Mouse (Mus musculus) midbrain, embryonic 16.5 days (tissue): ENCODE results near the gene Doc2b. TPM values are rescaled to one million over a fixed set of nuclear protein-coding genes. Genes with fewer than 3 reads are reported as not detected.

Experiments used
- ATAC-seq: fragments of 200-750 bp; cut with Nextera tagmentation; 2 replicates; pipeline ENCODE4 v1.8.0; 2017; ENCODE audit warnings: moderate TSS enrichment
- H3K27ac ChIP-seq: fragments of 300-500 bp; sonication (generic); 2 replicates; pipeline ENCODE4 v1.5.1; 2014; ENCODE audit warnings: mild to moderate bottlenecking, low read length, mixed read lengths
- H3K27me3 ChIP-seq: fragments of 300-500 bp; sonication (generic); 2 replicates; pipeline ENCODE4 v1.6.1; 2014; ENCODE audit warnings: low read depth, low read length, mixed read lengths; ENCODE audit not compliant: control insufficient read depth, insufficient read depth
- H3K36me3 ChIP-seq: fragments of 300-500 bp; sonication (generic); 2 replicates; pipeline ENCODE4 v1.6.1; 2014; ENCODE audit warnings: mild to moderate bottlenecking, low read length, moderate library complexity, mixed read lengths; ENCODE audit not compliant: control insufficient read depth, insufficient read depth
- H3K4me1 ChIP-seq: fragments of 300-500 bp; sonication (generic); 2 replicates; pipeline ENCODE4 v1.6.1; 2014; ENCODE audit warnings: mild to moderate bottlenecking, low read length, mixed read lengths; ENCODE audit not compliant: control insufficient read depth, insufficient read depth
- H3K4me2 ChIP-seq: fragments of 300-500 bp; sonication (generic); 2 replicates; pipeline ENCODE4 v1.6.1; 2014; ENCODE audit warnings: mild to moderate bottlenecking, low read length, mixed read lengths
- H3K4me3 ChIP-seq: fragments of 300-500 bp; sonication (generic); 2 replicates; pipeline ENCODE4 v1.5.1; 2014; ENCODE audit warnings: low read depth, mild to moderate bottlenecking, low read length, moderate library complexity, mixed read lengths
- H3K9ac ChIP-seq: fragments of 300-500 bp; sonication (generic); 2 replicates; pipeline ENCODE4 v1.6.1; 2014; ENCODE audit warnings: low read depth, low read length, mixed read lengths
- H3K9me3 ChIP-seq: fragments of 300-500 bp; sonication (generic); replicated peaks from 2 replicates; pipeline ENCODE4 v1.6.1; 2014; ENCODE audit warnings: mild to moderate bottlenecking, low read length, mixed read lengths; ENCODE audit not compliant: control insufficient read depth, poor library complexity, severe bottlenecking
- WGBS: fragments of 180-500 bp; shearing (Covaris S2); extraction: QIAGEN DNeasy Blood & Tissue Kit; methylation state at CpG from one replicate; pipeline ENCODE4 v1.1.7; 2014; 5-methylcytosine and 5-hydroxymethylcytosine counted together
- polyA plus RNA-seq: library from polyadenylated mRNA; unstranded; fragments of >200 nt; fragmentation: Nextera tagmentation; extraction: Ambion mirVana; gene quantifications from 2 replicates; pipeline ENCODE4 v1.2.1, GENCODE M21; 2015

Gene Doc2b
- polyA plus RNA-seq, 1 experiment from 2014 or later: 5.0 TPM

DNA sequence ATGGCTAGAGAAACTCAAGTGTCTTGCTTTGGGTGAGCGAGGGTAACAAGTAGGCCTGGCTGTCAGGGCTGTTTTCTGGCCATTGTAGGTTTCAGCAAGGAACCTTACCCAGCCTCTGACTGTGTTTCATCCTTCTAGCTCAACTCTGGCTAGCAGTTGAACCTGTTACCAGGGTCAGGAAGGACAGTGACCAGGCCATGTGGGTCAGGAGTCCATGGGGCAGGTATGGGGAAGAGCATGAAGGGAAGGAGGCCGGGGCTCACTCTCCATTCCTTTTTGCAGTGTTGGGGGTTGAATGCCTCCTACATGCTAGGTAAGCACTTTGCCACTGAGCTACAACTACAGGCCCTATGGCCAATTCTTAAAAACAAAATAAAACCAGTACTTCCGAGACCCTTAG lies 34.5 kb upstream of the Doc2b start:
- WGBS: 96% methylated on average over 3 of the region's 3 CpGs
- H3K4me2 ChIP-seq: no peak overlapping the region
- H3K27ac ChIP-seq: no peak overlapping the region

DNA sequence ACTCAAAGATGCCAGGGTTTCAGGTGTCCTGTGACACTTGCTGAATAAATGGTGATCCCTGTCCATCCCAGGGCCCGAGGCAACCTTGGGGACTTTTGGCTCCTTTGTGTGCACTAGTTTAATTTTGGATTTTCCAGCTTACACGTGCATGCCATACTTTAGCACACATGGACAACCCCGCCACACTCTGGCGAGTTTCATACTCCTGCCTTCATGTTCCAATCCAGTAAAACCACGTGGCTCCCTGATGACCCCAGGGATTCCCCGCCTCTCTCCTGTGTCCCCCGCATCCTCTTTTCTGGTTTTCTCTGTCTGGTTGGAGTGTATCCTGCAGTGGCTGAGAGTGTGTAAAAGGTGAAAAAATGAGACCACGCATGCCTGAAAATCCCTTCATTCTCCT lies 31.6 kb upstream of the Doc2b start:
- H3K9me3 ChIP-seq: no peaks in the 10 kb centered on the region
- H3K4me1 ChIP-seq: peaks cover 3% of the 10 kb centered on the region; the same call in 1 of the 2 replicates
- H3K27me3 ChIP-seq: no peaks in the 10 kb centered on the region
- H3K27ac ChIP-seq: no peak overlapping the region
- no peak overlapping the region for H3K4me3 ChIP-seq
- ATAC-seq: no peak
- WGBS: 84% methylated on average over 8 of the region's 8 CpGs
- no peak overlapping the region for H3K4me2 ChIP-seq
- H3K9ac ChIP-seq: no peak overlapping the region
- H3K36me3 ChIP-seq: no peaks in the 10 kb centered on the region

More for the DNA sequence above, 34.5 kb upstream of the Doc2b start:
- no peak overlapping the region for H3K4me3 ChIP-seq
- no peaks in the 10 kb centered on the region for H3K27me3 ChIP-seq
- no peaks in the 10 kb centered on the region for H3K4me1 ChIP-seq
- no peak overlapping the region for H3K9ac ChIP-seq
- H3K36me3 ChIP-seq: no peaks in the 10 kb centered on the region
- ATAC-seq: no peak
- no peaks in the 10 kb centered on the region for H3K9me3 ChIP-seq

DNA sequence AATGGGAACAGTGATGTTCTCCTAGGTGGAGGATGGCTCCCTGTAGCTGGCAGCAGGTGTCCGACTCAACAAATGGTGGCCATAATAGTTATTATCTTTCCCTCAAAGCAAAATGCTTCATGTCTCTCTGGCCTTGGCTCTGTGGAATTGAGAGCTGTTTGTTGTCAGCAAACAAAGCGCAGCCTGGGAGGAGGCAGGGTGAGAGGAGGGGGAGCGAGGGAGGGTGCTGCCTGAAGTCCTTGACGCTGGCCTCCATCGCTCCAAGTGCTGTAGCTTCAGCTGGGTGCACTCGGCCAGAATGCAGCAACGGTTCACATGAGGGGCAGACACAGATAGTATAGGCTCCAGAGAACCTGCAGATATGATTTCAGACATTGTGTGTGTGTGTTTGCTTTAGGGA lies 27.7 kb upstream of the Doc2b start:
- H3K4me2 ChIP-seq: no peak overlapping the region
- no peak overlapping the region for H3K4me3 ChIP-seq
- peaks cover 3% of the 10 kb centered on the region; the same call in 1 of the 2 replicates for H3K4me1 ChIP-seq
- H3K36me3 ChIP-seq: no peaks in the 10 kb centered on the region
- H3K27ac ChIP-seq: no peak overlapping the region
- 48% methylated on average over 7 of the region's 7 CpGs for WGBS
- no peak overlapping the region for H3K9ac ChIP-seq
- H3K27me3 ChIP-seq: no peaks in the 10 kb centered on the region
- ATAC-seq: no peak
- no peaks in the 10 kb centered on the region for H3K9me3 ChIP-seq

DNA sequence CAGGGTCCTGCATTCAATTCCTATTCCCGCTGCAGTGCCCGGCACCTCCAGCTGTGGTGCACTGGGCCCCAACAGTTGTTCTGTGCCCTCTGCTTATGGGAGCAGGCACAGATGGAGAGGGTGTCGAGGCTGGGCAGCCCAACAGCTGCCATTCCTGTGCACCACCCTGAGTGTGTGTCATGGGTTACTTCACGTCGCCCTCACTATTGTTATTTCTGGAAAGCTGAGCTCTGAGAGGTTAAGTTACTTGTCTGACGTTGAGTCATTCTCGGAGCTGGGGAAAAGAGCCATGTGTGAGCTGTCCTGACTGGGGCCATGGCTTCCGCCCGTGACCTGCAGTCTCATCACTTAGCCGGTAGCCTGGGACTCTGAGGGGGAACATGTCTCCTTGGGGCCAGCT lies 17.2 kb upstream of the Doc2b start:
- Histone ChIP-seq H3K9me3 (no peaks in the 10 kb centered on the region), H3K27ac (no peak overlapping the region), H3K9ac (no peak overlapping the region), H3K4me3 (no peak overlapping the region), H3K27me3 (no peaks in the 10 kb centered on the region), H3K4me1 (peaks cover 3% of the 10 kb centered on the region; the same call in 1 of the 2 replicates), H3K36me3 (no peaks in the 10 kb centered on the region), H3K4me2 (no peak overlapping the region)
- no peak for ATAC-seq
- WGBS: 63% methylated on average over 10 of the region's 10 CpGs

DNA sequence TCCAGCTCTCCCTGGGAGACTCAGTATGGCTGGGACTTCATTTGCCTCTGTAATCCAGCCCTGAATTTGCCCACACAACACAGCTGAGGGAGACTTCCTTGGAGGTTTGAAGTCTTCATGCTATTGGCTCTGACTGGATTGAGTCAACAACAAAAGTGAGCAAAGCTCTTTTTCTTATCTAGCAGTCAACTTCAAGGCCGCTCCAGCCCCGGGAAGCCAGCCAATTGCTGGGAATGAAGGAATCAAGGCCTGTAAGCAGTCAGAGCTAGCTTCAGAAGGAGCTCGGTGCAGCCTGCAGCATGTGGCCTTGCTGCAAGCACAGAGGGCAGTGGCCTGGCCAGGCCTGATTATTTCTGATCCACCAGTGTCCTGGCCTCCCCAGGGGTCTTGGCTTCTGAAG lies 16.1 kb upstream of the Doc2b start:
- Histone ChIP-seq H3K27me3 (no peaks in the 10 kb centered on the region), H3K27ac (no peak overlapping the region), H3K9ac (no peak overlapping the region), H3K4me1 (no peaks in the 10 kb centered on the region), H3K4me3 (no peak overlapping the region), H3K9me3 (no peaks in the 10 kb centered on the region), H3K4me2 (no peak overlapping the region), H3K36me3 (no peaks in the 10 kb centered on the region)
- no peak for ATAC-seq
- WGBS: 34% methylated on average over 3 of the region's 3 CpGs

DNA sequence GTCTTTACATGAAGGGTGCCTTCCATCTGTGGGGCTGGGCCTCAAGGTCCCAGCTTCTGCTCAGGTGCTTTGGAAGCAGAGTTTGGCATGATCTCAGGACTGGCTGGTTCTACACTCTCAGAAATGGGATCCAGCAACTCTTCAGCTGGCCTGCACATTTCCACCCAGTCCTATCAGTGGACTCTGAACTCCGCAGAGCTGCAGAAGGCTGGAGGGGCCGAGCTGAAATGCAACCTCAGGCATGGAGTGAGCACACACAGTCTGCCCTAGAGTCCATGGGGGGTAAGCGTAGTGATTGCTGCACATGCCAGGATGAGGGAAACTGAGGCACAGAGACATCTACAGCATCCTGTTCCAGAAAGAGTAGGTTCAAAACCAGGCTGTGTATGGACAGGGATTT lies 14.7 kb upstream of the Doc2b start:
- Histone ChIP-seq H3K27ac (no peak overlapping the region), H3K9me3 (no peaks in the 10 kb centered on the region), H3K36me3 (no peaks in the 10 kb centered on the region), H3K27me3 (no peaks in the 10 kb centered on the region), H3K9ac (no peak overlapping the region), H3K4me3 (no peak overlapping the region), H3K4me1 (no peaks in the 10 kb centered on the region), H3K4me2 (no peak overlapping the region)
- no peak for ATAC-seq
- WGBS: 87% methylated on average over 3 of the region's 3 CpGs

DNA sequence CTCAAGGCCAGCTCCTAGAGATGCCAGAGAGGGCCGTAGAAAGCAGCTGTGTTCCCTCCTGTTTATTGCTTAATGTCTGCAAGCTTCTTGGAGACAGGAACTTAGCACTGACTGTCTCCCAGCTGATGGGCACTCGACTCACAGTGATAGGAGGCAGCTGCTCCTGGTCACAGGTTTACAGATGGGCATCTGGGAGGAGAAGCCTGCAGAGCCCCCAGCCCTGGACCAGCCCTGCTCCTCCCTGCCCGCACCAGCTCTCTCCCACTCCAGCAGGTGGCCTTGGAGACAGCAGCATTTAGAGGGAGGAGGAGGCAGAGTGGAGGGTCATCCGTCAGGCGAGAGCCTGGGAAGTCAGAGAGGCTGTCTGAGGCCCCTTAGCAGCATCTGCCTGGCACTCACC lies 11.6 kb upstream of the Doc2b start:
- no peak overlapping the region for H3K4me3 ChIP-seq
- ATAC-seq: no peak
- H3K9ac ChIP-seq: no peak overlapping the region
- H3K4me1 ChIP-seq: no peaks in the 10 kb centered on the region
- H3K4me2 ChIP-seq: no peak overlapping the region
- H3K9me3 ChIP-seq: no peaks in the 10 kb centered on the region
- H3K27ac ChIP-seq: no peak overlapping the region
- 45% methylated on average over 5 of the region's 5 CpGs for WGBS
- no peaks in the 10 kb centered on the region for H3K36me3 ChIP-seq
- no peaks in the 10 kb centered on the region for H3K27me3 ChIP-seq

DNA sequence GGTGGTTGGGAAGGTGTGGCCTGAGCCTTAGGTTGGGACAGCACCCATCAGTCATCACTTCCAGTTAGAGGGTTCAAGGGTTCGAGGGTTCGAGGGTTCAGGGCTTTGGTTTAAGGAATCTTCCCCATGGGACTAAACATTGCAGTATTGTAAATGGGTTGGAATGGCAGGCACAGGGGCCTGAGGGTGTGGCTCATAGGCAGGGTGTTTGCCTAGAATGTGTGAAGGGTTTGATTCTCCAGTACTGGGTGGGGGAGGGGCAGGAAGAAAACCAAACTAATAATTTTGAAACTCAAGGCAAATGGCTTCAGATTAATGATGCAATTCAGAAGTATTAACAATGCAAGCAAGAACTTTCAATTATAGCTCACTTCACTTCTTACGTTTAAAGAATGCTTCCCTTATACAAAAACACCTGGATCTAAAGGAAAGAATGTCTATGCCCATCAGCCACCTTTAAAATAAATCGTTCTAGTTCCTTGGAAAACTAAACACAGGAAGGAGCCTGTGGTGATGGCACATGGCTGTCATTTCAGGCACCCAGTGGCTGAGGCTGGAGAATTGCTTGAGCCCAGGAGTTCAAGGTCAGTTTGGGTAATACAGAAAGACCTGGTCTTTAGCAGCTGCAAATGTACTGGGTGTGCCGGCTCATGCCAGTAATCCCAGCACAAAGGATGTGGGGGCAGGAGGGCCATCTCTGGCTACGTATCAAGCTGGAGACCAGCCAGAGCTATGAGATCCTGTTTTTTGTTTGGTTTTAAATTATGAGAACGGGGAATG lies 6.1 kb upstream of the Doc2b start:
- no peak overlapping the region for H3K4me2 ChIP-seq
- no peaks in the 10 kb centered on the region for H3K9me3 ChIP-seq
- no peaks in the 10 kb centered on the region; the same call in 1 of the 2 replicates for H3K4me1 ChIP-seq
- no peak overlapping the region for H3K9ac ChIP-seq
- no peak overlapping the region for H3K4me3 ChIP-seq
- 84% methylated on average over 7 of the region's 7 CpGs for whole genome bisulfite sequencing
- H3K27ac ChIP-seq: no peak overlapping the region
- H3K36me3 ChIP-seq: no peaks in the 10 kb centered on the region
- no peaks in the 10 kb centered on the region for H3K27me3 ChIP-seq
- no peak for ATAC-seq

DNA sequence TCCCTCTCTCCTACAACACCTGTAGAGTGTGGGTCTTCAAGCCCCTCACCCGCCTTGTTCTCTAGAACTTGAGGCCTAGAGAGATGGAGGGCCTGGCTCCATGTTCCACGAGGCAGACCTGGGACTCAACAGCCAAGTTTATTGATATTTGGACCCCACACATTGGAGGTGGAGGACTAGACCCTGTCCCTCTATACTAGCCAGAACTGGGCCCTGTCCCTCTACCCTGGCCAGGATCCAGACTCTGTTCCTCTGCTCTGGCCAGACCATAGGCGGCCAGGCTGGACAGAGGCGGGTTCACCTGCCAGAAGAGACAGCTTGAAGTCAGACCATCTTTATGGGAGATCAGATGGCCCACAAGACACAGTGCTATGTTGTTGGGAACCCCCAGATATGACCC lies 5.5 kb upstream of the Doc2b start:
- no peak overlapping the region for H3K4me2 ChIP-seq
- H3K27me3 ChIP-seq: no peaks in the 10 kb centered on the region; the same call in 1 of the 2 replicates
- no peak overlapping the region for H3K9ac ChIP-seq
- no peak overlapping the region for H3K4me3 ChIP-seq
- WGBS: 88% methylated on average over 4 of the region's 4 CpGs
- ATAC-seq: no peak
- H3K4me1 ChIP-seq: no peaks in the 10 kb centered on the region; the same call in 1 of the 2 replicates
- no peak overlapping the region for H3K27ac ChIP-seq
- H3K9me3 ChIP-seq: no peaks in the 10 kb centered on the region
- no peaks in the 10 kb centered on the region for H3K36me3 ChIP-seq
